Mouse (Mus musculus) kidney, postnatal 4 days (tissue): ENCODE results near the gene Rspo1.

ENCODE experiments used
- DNase-seq, 2 experiments: peaks; one replicate each; pipeline ENCODE4 v3.0.0; 2021; ENCODE audit warnings: mixed read lengths in 2 of 2

Rspo1 gene

DNA sequence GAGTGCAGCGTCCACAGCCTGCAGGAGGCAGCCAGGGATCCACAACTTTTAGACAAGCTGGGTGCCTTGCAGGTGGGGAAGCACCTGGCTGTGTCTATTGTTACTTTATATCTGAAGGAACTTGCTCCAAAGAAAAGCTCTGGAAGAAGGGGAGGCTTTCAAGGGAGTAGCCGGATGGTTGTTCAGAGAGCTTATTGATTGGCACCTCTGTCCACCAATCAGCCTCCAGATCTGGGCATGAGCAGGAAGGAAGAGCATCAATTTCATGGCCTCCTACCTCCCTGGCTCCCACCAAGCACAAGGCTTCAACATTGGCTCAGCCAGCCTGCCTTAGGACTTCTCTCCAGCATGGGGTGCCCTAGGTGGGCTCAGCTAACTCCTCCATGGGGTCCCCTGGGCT is 12.9 kb upstream of the Rspo1 start:
- DNase-seq: peak in 1 of 2 experiments; percentile 37

DNA sequence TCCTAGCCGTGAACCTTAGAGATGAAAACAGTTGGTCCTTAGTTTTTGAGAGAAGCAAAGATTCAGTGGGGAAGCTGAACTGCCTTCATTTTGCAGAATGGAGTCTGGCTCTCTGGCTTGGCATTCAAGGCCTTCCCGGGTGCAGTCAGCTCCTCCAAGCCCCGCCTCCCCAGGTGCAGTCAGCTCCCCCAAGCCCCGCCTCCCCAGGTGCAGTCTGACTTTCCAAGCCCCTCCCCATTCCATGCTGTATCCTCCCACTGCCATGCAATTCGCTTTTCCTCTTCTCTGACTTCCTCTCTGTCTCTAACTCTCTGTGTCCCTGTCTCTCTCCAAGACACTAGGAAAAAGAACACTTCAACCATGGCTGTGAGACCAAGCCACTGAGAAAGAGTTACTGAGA is 8.0 kb upstream of the Rspo1 start:
- peak; percentile 66 to 78 for DNase-seq

DNA sequence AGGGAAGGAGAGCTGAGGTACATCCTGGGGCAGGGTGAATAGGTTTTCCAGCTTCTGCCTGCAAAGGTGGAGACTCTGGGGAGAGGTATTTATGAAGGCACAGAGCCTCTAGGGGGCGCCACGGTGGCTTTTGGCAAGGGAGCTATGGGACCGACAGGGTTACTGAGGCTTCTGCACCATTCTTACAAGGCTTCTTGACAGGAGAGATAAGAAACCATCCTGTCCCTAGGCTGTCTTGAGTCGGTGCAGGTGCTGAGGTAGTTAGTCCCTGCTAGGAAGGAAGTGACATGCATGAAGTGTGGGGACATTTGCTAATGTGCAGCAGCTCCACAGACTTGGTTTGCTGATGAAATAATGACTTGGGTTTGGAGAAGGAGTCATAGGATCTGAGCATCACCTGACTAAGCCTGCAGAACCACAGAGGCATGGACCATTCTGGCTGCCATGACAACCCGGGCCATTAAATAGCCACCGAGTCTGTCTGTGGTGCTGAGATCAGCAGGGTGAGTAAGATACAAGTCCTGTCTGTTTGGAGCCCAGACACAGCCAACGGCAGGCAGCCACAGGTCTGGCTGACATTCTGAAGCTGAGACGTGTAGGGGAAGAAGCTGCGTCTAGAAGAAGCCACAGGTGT is 2.2 kb upstream of the Rspo1 start:
- peak; percentile 25 to 51 for DNase-seq

DNA sequence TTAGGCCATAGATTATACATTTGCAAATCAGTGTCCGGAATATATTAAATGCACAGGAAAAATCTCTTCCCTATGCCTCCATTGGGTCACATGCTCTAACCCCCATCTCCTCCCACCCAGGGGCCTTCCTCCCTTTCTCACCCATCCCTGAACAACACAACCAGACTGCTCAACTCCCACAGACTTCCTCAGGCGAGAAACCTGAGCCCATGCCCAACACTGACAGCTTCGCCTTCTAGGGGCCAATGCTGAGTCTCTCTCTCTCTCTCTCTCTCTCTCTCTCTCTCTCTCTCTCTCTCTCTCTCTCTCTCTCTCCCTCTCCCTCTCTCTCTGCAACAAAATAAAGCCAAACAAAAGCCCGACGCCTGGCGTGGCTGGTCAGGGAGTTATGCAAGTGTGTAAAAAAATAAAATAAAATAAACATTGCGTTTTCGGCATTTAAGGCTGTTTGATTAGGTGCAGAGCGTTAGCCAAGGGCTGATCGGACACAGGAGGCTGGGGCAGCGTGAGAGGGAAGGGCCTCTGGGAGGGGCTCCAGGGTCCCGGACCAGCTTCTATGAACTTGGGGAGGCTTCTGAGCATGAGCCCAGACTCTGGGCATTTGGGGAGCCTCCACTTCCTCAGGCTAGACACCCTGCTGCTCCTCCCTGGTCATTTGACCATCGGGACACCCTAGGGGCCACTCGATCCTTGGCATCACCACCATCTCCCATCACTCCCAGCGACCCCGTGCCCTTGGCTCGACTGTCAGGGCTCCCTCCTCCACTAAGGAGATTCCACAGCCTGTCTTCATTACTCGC is 1.2 kb upstream of the Rspo1 start:
- DNase-seq: peak; percentile 47 to 60

DNA sequence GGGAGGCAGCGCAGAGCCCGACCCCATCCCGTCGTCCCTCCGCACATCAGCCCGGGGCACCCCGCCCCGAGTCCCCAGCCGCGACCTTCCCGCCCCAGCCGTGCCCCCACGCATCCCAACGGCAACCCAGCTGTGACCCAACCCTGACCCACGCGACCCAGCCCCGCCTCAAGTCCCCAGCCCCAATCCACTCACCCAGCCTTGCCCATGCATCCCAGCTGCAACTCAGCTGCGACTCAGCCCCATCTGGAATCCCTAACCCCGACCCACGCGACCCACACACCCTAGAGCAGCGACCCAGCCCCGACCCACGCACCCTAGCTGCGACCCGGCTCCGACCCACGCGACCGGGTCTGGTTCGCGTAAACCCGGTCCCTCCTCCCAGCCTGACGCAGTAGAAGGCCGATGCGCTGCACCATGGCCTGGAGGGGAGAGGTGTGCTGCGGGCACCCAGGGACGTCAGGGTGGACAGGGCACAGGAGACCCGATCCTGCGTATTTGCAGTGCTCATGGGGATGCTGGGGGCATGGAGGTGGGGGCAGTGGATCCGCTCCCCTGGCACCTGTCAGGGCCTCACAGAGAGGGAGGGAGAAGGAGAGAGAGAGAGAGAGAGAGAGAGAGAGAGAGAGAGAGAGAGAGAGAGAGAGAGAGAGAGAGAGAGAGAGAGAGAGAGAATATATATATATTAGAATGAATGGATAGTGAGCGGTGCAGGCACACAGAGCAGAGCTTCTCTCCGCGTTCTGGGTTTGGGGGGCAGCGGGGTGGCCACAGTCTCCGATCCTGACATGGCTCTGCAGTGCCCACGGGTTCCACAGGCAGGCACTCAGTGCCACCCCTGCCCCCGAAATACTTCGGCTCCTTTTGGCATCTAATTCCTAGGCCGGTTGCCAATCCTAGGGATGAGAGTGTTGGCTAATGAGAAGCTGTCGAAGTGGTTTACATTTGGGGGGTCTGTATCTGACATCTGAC is 795 bp downstream of the Rspo1 start:
- peak in 1 of 2 experiments; percentile 29 for DNase-seq

DNA sequence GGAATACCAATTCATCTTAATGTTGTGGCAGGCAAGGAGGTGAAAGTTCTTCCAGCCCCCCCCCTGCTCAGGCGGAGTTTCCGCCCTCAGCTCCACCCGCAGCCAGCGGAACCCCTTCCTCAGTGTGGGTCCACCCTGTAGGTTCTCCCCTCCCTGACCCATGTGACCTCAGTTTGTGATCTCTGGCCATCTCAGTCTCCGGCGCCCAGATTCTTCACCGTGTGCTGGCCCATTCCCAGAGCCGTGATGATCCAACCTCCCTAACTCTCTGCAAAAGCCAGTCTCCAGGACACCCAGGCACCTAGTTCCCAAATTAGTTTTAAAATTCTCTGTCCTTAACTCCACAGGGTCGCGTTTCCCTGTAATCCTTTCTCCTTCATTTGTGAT is 1.5 kb downstream of the Rspo1 start:
- DNase-seq: no peak

DNA sequence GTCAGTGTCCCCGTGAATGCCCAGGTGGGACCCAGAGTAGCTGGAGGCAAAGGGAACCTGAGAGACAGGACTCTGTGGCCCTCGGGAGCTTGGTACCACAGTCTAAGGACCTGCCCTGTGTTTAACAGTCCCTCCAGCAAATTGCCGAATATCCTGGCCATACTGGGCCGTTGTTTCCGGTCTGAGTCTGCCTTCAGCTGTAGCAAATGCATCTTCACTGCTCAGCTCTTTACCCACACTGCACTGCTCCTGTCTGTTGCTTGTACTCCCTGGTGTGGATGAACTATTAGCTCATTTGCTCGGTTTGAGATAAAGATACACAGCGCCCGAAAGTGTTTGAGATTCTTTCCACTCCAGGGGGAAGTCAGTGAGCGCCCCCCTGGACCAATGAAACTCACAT is 2.2 kb downstream of the Rspo1 start:
- peak in 1 of 2 experiments; percentile 21 for DNase-seq

DNA sequence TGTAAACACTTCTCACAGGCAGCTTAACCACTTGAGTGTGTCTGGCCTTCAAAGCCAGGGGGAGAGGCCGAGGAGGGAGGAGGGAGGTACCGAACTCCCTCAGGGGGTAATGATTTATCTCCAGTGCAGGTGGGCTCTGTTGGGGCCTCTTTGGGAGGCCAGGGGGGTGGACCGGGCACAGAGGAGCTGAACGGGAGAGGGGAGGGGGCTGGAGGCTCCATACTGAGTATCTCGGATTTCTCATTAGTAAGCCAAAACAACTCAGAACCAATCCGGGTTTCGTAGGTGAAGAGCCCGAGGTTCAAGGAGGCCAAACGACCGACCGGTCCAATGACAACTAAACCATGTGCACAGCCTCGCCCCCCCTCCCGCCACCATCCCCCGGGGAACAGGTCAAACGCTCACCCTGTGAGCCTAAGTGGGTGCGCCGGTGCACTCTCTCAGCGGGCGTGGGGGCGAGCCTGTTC is 3.6 kb downstream of the Rspo1 start:
- DNase-seq: peak; percentile 63 to 71

DNA sequence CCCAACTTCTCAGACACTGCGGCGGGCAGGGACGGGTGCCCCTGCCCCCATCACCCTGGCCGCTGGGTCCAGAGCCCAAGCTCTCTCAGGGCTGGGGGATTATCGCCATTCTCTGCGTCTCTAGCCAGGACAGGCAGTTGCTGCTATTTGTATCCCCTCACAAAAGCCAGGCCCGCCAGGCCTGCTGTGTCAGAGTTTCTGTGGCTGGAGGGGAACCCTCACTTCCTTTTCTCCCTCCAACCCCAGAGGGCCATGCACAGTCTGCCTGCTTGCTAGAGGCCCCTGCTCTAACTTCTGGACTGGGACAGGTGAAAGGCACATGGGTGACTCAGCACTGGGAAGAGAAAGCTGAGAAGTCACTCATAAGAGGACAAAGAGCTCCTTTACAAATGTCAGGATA is 4.1 kb downstream of the Rspo1 start:
- no peak for DNase-seq

DNA sequence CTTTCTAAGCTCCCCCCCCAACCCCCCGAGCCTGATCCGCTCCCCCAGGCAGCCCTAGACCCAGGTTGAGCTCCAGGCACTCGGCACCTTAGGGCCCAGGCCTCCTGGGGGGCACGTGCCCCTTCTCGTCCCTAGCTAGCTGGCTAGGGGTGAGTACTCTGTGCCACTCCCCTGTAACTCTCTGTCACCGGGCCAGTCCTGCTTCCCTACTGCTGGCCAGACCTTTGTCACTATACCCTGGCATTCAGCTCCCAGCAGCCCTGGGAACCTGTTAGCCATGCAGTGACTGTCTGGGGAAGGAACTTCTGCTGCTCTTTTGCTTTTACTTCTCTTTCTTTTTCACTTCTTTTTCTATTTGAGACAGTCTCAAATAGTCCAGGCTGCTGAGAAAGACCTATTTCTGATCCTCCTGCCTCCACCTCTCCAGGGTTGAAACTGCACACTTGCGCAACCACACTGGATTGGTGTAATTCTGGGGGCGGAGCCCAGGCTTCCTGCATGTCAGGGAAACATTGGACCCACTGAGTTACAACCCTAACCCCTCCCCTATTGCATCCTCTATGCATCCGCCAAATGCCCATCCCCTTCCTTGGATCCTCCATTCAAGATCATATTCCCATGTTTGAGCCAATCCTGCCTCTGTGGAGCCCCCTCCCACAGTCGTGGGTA is 11.4 kb downstream of the Rspo1 start:
- DNase-seq: no peak

DNA sequence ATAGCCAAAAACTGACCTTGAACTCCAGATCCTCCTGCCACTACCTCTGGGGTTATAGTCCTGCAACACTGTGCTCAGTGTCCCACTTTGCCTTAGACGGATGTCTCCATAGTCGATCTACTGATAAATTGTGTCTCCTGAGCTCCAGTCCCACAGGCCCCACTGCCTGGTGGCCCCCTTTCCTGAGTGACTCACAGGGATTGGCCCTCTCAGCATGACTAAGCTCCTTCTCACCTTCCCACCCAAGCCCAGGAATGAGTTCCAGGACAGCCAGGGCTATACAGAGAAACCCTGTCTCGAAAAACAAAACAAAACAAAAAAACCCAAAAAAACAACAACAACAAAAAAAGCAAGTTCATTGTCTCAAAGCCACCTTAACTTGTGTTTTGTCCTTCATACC is 13.3 kb downstream of the Rspo1 start:
- no peak for DNase-seq

DNA sequence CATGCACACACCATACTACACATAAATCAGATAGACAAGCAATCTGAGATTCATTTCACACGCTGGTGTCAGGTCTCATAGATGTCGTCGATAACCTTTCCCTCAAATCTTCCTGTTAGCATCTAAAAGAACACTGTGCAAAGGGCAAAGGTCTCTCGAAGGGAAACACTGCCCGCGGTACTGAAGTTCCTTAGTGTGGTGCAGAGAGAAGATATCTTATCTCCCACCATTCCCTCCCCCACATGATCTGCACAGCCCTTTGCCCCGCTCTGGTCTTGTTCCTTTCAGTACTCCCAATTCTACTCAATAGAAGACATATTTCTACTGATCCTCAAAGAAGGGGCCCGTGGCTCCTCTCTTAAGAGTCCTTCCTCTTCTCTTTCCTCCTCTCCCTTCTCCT is 16.7 kb downstream of the Rspo1 start:
- no peak for DNase-seq

DNA sequence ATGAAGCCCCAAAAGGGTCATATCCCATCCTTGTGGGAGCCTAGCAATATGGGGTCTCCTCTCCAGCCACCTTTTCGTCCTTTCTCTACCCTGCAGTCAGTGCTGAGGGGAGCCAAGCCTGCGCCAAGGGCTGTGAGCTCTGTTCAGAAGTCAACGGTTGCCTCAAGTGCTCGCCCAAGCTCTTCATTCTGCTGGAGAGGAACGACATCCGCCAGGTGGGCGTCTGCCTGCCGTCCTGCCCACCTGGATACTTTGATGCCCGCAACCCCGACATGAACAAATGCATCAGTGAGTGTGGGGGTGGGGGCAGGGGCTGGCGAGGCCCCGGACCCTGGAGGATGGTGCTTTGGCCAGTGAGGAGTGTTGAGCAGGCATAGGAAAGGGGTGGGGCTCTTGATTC is 18.7 kb downstream of the Rspo1 start:
- no peak for DNase-seq

DNA sequence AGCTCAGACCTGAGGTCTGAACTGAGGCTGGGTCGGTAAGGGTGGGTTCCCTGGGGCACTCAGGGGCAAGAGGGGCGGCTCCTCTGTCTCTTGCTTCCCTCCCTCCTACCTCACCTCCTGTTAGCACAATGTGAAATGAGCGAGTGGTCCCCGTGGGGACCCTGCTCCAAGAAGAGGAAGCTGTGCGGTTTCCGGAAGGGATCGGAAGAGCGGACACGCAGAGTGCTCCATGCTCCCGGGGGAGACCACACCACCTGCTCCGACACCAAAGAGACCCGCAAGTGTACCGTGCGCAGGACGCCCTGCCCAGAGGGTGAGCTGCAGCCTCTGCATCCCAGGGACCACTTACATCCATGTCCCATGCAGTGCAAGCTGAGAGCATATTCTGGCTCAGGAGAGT is 21.2 kb downstream of the Rspo1 start:
- no peak for DNase-seq

DNA sequence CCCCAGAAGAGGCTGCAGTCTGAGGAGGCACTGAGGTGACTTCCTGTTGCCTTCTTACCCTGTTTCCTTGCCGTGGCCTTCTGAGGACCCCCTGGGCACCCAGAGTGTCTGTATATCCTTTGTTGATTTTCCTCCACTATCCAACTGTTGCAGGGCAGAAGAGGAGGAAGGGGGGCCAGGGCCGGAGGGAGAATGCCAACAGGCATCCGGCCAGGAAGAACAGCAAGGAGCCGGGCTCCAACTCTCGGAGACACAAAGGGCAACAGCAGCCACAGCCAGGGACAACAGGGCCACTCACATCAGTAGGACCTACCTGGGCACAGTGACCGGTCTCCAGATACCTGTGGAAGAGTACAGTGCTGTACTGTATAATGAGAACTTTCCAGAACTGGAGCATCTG is 22.0 kb downstream of the Rspo1 start:
- DNase-seq: peak in 1 of 2 experiments; percentile 31

DNA sequence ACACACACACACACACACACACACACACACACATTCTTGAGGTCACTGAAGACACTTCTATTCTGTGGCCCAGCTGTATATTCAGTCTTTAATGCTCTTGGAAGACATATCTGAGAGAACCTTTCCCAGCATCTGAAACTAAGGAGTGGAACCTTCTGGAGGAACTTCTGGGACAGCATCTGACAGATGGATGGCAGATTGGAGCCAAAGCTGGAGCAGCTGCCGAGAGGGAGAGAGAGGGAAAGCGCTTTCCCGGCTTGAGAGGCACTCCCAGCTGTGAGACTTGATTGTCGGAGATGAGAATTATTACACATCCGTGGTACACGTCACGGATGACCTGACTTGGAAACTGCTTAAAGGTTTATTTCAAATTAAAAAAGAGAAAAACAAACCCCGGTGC is 22.5 kb downstream of the Rspo1 start:
- DNase-seq: peak in 1 of 2 experiments; percentile 46

DNA sequence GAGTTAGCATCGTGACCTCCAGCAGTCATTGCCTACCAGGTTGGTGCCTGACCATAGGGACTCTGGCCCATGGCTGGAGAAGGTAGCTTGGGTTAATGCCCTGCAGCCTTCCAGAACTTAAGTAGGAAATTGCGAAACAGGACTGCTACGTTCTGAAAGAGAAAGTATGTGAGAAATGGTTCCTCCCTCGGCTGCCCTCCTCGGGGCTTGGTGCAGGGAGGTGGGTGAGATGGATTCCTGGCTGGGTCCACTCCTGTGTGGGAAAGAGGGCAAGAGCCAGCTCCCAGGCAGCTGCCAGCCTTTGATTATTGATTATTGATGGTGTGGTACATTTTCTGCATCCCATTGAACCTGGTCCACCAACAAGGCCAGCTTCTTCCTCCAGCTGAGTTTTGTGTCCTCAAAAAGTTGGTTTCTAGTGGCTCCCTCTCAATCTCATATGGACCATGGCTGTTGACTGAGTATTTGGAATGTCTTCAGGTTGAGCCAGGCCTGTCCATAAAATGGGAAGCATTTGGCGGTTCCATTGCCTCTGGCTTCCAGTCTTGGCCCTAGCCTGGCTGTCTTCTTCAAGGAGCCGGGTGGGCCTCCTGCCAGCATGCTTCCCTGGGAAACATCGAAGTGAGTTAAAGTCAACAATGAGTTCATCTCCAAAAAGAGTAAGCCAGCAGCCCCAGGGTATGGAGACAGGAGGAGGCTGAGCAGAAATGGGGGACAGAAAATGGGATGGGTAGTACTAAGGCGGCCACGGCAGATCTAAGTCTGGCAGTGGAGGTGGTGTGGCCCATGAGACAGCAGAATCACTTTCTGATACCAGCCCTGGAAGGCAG is 29.8 kb downstream of the Rspo1 start, which contains the start of gene Gnl2:
Gene Gnl2 (plus strand): TSS at position 780 of the 830 bp plus-strand sequence.
- peak in 1 of 2 experiments; percentile 10 for DNase-seq

DNA sequence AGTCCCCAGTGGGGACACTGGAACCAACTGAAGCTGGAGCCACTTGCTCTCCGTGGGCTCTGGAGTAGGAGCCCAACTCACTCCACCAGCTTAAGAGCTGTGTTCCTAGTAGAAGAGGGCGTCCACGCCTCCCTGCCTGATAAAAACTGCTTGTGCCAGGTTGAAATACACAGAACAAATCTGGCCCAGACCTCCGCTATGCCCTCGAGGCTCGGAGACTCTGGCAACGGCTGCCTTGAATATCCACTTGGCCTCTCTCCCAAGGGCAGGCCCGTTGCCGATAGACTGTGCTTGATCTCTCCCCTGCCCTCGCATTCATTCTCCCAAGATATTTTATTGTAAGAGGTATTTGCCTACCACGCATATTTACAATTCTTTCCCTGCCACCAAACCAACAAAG is 31.2 kb downstream of the Rspo1 start:
- DNase-seq: peak in 1 of 2 experiments; percentile 16

DNA sequence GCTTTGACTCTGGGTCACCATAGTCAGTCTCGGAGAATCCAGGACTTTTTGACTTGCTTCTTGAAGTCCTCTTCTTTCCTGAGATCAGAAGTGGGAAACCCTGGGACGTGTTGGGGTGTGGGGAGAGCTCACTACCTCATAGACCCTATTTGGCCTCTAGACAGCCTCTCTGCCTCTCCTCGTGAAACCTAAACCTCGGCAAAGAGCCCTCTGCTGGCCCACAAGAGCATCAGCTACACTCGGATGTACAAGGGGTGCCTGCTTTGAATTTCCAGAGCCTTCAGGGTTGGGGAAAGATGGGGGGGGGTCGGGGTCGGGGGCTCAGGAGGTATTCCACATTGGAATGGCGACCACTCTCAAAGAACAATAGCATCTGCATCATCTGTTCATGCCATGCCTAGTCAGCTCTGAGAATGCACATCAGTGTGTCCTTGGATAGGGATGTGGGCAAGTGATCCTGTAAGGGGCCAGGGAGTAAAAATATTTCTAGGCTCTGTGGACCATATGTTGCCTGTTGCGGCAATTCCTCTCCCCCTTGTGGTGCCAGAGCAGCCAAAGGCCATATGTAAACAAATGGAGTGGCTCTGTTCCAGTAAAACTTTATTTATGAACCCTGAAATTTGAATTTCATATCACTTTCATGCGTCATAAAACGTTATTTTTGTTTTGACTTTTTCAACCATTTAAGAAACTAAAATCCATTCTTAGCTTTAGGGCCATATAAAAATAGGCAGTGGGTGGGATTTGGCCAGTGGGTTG is 34.7 kb downstream of the Rspo1 start:
- peak; percentile 29 to 51 for DNase-seq

DNA sequence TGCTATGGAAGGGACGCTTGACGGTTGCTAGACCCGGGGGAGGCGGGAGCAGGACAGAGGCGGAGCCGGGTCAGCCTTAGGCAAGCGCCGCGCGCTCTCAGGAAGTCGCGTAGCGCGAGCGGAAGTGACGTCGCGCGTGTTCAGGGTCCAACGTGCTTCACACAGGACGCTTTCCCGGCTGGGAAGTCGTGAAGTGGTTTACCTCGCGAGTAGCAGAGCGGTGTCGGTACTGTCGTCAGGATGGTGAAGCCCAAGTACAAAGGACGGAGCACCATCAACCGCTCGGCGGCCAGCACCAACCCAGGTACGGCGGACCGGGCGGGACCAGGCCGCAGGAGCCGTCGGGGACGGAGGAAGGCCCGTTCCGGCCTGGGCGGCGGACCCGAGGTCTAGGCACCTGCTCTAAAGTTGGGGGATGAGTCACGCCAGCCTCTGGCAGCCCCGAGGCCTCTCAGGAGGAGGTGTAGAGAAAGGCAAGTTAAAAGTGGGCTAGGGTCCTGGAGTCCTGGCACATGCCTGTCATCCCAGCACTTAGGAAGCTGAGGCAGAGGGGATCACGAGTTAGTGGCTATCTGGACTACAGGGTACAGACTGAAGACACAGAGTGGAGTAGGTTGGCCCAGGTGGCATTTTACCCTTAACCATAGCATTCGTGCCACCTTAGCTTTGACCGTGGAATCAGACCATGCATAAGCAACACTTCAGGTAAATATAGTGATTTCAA is 43.8 kb downstream of the Rspo1 start:
- DNase-seq: peak; percentile 97
